Mouse (Mus musculus): ENCODE data around the gene Magi2.
A peak's percentile ranks its signal among the peaks of the same experiment; 100 is the strongest.

The Magi2 gene

GRCm38 (mm10) chr5:20653425-20654185, 1426.8 kb downstream of the Magi2 start:
- no peak for DNase-seq (ENCODE audit: low read depth, low spot score)

- DNase-seq (ENCODE audit: low read depth, low spot score) = no peak
Observed at GRCm38 (mm10) chr5:20654766-20655472, 1428.1 kb downstream of the Magi2 start.

- DNase-seq (ENCODE audit: low read depth, low spot score) = no peak
Observed at GRCm38 (mm10) chr5:20657056-20657455, 1430.2 kb downstream of the Magi2 start.

GRCm38 (mm10) chr5:20667601-20668000, 1440.8 kb downstream of the Magi2 start:
- no peak for DNase-seq (ENCODE audit: low read depth, low spot score)

GRCm38 (mm10) chr5:20668736-20669355, 1442.0 kb downstream of the Magi2 start:
- no peak for DNase-seq (ENCODE audit: low read depth, low spot score)

DNA sequence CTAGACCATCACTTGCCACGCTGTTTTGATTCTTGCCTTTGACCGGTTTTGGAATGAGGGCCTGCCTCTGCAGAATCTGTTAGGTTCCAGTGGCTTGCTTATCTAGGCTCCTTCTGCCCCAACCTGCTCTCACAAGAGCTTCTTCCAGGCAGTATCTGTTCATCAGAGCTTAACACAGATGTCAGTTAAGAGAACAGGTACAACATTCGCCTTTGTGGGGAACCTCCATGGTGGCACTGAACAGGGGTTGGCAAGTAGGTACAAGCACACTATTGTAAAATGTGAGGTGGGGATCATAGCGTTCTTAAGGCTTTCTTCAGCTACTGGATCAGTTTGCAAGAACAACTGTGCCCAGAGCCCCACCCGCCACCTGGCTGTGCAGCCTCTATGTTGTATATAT, 1442.6 kb downstream of the Magi2 start:
- no peak for DNase-seq (ENCODE audit: low read depth, low spot score)

GRCm38 (mm10) chr5:20671826-20672225, 1445.0 kb downstream of the Magi2 start:
- DNase-seq (ENCODE audit: low read depth, low spot score) = no peak

- no peak for DNase-seq (ENCODE audit: low read depth, low spot score)
Observed at GRCm38 (mm10) chr5:20674523-20674922, 1447.7 kb downstream of the Magi2 start.

- DNase-seq (ENCODE audit: low read depth, low spot score) = no peak
Observed at GRCm38 (mm10) chr5:20675163-20675665, 1448.4 kb downstream of the Magi2 start.

DNA sequence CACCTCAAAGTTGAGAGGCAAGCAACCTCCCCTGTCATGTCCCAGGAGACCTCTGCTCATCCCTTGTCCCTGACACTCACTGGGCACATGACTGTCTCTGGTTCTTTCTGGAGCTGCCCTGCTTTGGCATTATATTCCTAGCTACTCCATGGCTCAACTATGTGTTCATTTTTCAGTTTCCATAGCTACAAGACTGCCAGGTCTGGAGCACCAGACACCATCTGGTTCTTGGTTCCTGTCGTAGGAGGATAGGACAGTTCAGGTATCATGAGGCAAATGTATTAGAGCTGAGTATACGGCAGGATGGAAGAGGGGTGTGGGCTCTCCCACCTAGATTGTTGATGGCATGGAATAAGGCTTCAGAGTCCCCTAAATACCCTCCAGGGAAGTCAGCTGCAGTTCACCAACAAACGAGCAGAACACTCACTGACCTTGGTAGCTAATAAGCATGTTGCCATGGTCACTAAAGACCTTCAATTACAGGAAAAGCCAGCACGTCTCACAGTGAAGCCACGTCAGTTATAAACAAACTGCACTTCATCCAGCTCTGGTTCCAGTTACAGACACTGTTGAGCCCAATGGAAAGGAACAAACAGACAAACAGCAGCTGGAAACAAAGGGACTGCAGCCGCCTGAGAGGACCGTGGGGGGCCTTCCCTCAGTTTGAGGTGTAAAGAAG, 1449.5 kb downstream of the Magi2 start:
- DNase-seq (ENCODE audit: low read depth, low spot score) = peak; percentile 11

DNA sequence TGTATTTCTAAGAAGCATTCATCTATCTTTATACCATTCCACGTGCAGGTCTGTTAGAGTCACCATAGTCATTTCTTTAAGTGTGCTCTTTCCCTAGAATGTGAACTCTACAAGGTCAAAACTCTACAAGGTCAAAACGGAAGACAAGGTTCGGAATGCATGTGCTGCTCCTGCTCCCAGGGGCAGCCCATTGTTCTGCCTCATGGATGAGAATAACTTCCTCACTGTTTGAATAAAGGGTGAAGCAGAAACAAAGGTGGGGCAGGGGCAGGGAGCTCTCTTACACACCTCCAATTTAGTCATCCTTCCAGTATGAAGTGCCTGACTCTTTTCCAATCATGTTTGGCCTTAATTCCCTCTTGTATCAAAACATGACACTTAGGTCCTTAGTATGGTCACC, 1450.4 kb downstream of the Magi2 start:
- DNase-seq (ENCODE audit: low read depth, low spot score) = no peak

GRCm38 (mm10) chr5:20678573-20678972, 1451.7 kb downstream of the Magi2 start:
- DNase-seq (ENCODE audit: low read depth, low spot score) = no peak

DNA sequence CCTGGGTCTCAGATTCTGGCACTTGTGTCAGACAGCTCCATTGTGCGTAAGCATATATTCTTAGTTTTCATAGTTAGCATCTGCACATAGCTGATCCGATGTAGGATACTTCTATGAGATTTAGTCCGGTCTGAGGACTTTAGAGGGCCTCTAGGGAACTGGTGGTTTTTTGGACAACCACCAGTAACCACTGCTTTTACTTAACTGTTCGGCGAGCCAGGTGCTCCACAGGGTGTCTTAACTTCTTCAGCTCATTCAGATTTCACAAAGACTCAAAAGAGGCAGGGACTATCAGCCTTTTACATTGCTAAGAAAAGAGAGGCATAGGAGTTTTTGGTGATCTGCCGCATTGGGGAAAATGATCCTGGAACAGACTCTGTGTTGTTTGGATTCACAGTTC, 1453.1 kb downstream of the Magi2 start:
- DNase-seq (ENCODE audit: low read depth, low spot score) = no peak

- DNase-seq (ENCODE audit: low read depth, low spot score) = no peak
Observed at GRCm38 (mm10) chr5:20680833-20681530, 1454.1 kb downstream of the Magi2 start.

DNA sequence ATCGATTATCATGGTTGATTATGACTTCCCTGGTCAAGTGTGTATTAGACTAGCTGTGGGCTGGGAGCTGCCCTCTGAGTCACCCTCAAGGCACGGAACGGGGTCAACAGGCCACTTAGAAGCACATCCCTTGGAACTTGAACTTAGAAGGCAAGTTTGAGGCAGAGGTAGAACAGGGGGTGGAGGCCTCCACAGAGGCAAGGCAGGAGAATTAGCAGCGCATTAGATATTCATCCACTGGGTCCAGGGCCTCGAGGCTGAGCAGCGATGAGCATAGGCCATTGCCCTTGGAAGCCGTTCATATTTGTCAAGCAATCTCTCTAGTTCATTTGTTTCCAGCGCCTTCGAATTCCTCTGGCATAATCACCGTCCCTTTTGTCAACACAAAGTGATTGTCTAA, 1454.8 kb downstream of the Magi2 start:
- DNase-seq (ENCODE audit: low read depth, low spot score) = no peak

- no peak for DNase-seq (ENCODE audit: low read depth, low spot score)
Observed at GRCm38 (mm10) chr5:20682208-20682607, 1455.4 kb downstream of the Magi2 start.

- no peak for DNase-seq (ENCODE audit: low read depth, low spot score)
Observed at GRCm38 (mm10) chr5:20684112-20684511, 1457.3 kb downstream of the Magi2 start.

- no peak for DNase-seq (ENCODE audit: low read depth, low spot score)
Observed at GRCm38 (mm10) chr5:20692230-20692629, 1465.4 kb downstream of the Magi2 start.

GRCm38 (mm10) chr5:20699116-20699515, 1472.3 kb downstream of the Magi2 start:
- DNase-seq (ENCODE audit: low read depth, low spot score) = no peak

- DNase-seq (ENCODE audit: low read depth, low spot score) = peak; percentile 79
Observed at GRCm38 (mm10) chr5:20701483-20702421, 1474.9 kb downstream of the Magi2 start.

Data from WW6 (cell line).